Mouse (Mus musculus) spleen, postnatal 14 days (tissue): Measurements from ENCODE around the gene Pglyrp1.

ENCODE experiments used
- DNase-seq, 2 experiments: peaks; one replicate each; pipeline ENCODE4 v3.0.0; 2021 to 2022; ENCODE audit warnings: low spot score in 2 of 2

Pglyrp1 gene

DNA sequence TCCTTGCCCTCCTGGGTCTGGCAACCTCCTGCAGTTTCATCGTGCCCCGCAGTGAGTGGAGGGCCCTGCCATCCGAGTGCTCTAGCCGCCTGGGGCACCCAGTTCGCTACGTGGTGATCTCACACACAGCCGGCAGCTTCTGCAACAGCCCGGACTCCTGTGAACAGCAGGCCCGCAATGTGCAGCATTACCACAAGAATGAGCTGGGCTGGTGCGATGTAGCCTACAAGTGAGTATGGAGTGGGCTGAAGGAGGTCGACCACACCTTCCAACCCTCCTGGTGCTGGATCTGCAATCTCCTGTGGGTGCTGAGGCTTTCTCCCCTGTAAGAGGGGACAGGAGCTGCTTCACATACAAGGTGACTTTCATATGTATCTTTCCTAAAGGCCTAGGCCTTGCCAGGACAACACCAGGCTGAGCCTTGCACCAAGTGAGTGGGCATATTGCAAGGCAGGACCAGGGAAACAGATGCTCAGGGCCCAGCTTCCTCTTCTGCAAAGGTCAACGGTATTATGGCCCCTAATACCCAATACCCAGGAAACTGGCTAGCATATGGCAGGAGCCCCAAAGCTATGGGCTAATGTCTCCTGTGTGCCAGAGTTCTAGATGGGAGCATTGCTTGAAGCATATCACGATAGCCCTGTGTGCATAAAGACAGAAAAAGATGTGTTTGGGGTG is 13.8 kb downstream of the Pglyrp1 start:
- DNase-seq = no peak

DNA sequence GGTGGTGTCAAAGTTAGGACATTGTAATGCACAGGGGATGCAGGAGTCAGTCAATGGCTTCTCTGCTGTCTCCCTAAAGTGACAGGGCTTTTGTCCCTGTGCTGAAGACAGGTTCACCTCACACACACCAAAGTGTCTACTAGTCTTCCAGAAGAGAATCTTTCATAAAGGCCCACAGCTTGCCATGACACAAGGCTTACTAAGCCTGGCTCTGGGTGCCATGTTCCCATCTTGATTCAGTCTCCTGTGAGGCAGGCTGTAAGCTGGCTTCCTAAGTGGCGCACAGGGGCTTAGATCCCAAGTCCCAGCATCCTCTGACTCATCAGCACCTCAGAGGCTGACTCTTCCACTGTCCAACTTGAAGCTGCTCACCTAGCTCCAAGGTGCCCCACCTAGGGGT is 15.8 kb downstream of the Pglyrp1 start:
- DNase-seq = no peak

DNA sequence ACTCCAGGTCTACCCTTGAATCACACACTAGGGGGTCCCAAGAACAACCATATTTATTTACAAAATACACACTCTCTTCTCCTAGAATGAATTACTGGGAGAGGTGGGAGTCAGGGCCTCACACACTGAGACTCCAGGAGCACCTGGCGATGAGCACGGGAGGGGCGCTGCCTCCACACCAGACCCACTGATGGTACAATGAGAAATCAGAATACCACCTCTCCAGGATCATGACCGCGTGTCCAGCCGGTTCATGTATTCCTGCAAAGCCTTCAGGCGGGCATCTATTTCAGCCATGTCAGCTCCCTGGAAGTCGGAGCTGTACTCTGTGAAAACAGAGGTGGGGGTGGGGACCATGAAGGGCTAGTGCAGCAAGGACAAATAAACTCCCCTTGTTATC is 19.7 kb downstream of the Pglyrp1 start:
- no peak for DNase-seq

DNA sequence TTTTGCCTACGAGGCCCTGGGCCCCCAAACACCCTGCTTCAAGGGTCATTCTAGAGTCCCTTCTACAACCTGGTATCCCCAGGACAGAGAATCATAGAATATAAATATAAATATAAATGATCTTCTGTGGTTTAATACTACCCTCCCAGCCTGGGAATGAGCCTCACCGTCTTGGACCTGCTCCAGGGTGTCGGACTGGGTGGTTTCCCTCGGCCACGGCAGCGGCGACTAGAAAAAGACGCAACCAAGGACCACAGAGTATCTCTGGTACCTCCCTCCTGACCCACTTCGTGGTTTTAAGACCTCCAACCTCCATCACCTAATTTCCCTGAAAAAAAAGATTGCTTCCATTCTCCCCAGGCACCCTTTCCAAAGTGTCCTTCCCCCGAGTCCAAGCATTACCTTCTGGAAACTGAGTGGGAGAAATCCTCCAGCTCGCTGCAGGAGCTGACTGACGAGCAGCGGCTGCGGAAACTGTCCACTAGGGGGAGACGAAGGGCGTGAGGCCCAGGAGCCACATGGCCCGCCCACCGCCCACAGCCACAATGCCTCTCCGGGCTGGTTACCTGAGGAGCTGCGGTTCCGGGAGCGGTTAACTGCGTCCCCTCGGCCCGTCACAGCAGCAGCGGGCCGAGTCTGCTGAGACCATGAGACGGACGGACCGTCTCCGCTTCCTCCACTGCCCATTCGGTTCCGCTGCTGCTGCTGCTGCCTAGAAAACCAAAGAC is 20.9 kb downstream of the Pglyrp1 start:
- DNase-seq = peak; percentile 59 to 75

DNA sequence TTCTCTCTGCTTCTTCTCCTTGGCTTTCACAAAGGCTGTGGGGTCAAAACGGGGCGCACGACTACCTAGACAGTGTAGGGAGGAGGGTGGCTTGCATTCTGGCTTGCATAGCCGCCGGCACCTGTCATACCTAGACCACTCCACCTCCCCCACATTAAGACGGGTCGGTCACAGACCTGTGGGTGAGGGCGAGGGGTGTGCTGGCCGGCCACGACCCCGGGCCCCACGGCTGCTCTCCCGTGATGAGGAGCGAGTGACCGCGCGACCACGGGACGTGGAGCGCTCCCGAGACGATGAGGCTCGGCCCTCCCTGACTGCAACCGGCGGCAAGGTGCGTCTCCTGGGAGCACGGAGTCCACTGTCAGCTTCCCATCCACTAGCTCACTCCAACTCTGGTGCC is 21.9 kb downstream of the Pglyrp1 start:
- no peak for DNase-seq

DNA sequence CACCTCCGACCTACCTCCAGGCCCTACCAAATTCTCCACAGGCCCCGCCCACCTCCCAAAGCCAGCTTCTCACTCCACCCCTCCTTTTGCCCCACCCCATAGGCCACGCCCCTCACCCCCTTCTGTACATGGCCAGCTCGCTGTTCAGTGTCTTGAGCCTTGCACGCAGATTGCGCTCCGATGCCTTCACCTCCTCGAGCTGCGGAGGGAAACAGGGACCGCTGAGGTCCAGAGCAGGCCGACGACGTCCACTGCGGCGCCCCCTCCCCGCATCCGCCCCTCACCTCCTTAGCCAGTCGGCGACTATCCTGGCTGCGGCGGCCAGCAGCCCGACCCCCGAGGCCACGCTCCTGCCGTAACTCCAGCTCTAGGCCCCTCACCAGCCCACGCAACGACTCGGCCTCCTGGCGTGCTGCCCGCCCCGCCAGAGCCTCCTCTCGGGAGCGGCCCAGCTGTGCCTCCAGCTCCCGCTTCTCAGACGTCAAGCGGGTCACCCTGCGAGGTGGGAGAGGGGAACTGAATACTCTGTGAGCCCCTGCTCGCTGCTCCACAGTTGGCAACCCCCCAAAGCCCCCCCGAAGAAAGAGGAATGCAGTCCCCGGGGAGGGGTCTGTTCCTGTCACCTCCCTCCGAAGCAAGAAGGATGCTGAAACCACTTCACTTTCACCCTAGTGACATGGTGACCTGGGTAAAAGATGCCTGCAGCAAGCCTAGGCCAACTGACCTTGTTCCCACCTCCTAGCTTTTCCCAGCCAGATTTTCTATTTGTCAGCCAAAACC is 22.7 kb downstream of the Pglyrp1 start:
- peak in 1 of 2 experiments; percentile 25 for DNase-seq

DNA sequence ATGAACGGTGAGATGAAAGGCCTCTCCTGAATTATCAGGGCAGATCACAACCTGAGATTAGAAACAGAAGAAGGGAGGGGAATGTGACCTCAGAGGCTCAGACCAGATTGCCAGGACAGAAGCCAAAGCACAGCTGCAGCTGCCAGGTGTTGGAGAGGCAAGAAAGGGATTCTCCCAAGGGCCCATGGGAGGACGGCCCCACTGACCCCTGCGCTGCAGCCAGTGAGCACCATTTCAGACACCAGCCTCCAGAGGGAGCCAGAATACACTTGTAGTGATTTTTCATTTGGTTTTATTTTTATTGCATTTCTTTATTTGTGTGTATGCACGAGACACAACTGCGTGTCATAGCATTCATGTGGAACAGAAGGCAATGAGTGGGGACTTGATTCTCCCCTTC is 25.4 kb downstream of the Pglyrp1 start:
- no peak for DNase-seq

DNA sequence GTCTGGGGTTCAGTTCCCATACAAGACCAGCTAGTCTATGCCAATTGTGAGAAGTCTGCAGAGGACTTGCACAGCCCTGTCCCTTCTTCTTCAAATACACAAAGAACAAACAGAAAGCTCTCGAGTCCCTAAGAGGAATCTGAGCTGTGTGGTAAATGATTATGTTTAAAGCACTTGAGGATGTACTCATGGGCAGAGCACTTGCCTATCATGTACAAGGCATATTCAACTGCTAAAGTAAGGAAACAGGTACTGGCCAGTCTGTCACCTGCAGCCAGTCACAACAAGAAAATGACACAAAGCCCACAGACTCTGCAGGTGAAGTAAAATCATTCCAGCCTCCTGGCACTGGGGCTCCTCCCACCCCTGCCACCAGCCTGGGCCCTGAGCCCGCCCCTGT is 29.4 kb downstream of the Pglyrp1 start:
- no peak for DNase-seq

DNA sequence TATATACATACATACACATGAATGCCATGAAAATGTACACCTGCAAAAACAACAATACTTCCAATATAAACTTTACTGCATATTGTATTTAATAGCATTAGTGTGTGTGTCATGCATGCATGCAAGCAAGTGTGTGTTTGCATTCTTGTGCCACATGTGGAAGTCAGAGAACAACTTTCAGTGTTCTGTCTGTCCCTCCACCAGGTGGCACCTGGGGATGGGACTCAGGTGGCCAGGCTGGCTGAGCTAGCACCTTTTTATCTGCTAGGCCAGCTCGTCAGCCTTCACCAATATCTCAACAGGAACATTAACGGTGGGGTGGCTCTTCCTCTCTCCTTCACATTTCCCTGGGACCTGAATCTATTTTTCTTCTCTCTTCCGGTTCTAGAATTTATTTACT is 31.4 kb downstream of the Pglyrp1 start:
- no peak for DNase-seq

DNA sequence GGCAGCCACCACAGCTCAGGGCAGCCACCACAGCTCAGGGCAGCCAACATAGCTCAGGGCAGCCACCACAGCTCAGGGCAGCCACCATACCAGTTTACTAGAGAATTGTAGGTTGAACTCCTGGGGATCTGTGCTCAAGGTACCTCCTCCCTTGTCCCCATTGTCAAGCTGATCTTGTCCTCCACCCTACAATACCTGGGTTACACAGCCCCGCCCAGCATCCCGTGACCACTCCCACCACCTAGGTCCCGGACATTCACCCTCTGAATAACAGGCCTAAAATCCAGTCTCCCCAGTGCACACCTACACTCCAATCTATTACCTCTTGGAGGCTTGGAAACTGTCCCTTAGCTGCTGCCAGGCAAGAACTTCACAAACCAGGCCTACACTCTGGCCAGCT is 33.8 kb downstream of the Pglyrp1 start:
- DNase-seq = no peak

DNA sequence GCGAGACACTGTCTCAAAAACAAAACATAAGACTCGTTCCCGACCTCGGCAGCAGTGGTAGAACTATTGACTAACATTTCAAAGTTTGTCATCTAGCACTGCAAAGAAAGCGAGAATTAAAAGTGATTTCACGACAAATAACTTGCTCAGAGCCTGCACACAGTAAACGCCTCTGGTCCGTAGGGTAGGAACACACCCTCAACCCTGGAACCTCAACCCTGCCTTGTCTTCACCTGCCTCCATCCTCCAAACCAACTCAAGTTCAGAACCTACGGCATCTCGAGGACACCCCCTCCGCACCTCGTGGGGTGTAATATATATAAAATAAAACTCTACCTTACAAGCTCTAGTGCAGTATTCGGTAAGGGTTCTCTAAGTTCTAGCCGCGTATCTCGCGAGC is 38.7 kb downstream of the Pglyrp1 start:
- no peak for DNase-seq

DNA sequence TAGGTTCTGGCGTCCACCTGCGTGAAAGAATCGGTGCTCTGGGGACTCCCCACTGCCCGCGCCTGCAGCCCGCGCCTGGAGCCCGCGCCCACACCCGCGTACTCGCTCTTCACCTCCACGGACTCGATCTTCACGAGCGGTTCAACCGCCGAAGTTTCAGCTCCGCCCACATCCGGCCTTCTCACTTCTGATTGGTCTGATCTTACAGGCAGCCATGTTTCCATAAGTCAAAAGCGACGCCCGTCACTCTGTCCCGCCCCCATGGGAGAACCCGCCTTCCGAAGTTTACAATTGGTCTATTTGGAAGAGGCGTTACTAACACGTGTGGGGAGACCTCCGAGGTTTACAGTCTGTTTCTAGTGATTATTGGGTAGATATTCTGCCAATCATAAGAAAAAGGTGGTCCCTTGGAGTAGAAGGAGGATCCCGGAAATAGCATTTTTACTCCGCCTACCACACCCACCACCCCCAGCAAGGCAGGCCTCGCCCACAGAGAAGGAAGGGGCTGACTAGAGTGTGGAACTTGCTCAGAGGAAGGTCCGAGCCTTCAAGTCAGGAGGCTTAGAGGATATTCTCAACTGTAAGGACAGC is 39.2 kb downstream of the Pglyrp1 start, which contains the start of gene Ccdc61:
Gene Ccdc61 (minus strand): TSS at position 175 of the 591 bp plus-strand sequence.
- DNase-seq = peak; percentile 92

DNA sequence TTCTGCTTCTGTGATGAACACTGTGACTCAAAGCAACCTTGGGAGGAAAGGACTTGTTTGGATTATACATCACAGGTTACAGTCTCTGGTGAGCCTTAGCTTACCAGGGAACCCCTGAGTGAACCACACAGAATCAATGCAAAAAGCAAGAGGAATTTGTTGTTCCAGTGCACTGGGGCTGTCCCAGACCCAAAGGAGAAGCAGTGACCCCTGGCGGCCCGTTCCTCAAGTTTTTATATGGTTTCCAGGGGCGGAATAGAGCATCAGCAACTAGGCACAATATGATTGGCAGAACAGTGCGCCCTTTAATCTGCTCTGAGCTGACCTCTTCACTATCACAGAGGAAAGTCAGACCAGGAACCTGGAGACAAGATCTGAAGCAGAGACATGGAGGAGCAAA is 45.1 kb downstream of the Pglyrp1 start:
- DNase-seq = no peak

DNA sequence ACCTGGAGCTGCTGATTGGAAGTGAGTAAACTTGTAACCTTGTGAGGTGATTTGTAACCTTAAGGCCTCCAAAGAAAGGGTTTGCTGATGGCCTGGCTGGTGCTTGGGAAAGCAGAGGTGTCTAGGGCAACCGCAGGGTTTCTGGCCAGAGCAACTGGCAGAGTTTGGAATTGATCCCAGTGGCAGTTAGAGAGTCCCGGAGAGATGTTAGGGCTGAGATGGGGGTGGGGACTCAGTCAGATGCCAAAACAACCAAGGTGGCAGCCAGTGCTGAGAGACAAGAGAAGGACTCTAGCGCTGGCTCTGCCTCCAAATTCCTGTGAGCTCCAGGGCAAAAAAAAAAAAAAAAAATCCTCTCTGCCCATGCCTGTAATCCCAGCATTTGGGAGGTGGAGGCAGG is 46.8 kb downstream of the Pglyrp1 start:
- DNase-seq = no peak

DNA sequence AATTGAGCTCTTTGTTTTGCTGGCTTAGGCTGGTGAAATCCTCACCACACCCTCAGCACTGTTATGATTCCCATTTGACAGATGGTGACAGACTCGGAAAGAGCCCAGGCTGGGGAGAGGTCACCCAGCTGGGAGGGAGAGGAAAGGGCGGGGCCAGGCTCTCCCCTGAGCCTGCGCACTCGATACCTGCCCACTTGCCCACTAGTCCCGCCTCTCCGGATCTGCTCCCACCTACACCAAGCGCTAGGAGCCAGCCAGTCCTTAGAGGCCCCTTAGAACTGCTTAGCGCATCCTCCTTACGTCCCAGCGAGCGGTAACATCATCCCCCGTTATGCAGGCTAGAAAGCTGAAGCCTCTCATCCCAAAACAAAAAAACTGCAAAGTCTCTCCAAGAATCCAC is 49.9 kb downstream of the Pglyrp1 start:
- DNase-seq = no peak

DNA sequence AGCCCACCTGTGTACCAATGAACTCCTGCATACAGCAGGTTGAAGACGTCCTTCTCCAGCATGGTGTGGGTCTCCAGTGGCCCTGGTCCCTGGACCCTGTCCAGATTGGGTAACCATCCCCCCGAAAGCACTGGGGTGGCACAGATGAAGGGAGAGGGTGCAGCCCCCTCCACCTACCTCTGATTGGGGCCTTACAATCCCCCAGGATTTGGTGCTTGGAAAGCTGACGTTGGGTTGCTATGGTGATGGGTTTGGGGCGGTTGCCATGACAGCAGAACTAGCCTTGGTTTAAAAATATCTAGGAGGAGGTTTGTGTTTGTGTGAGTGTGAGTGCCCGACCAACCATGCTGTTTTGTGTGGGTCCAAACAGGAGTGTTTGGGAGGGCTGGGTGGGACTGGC is 51.7 kb downstream of the Pglyrp1 start:
- no peak for DNase-seq

DNA sequence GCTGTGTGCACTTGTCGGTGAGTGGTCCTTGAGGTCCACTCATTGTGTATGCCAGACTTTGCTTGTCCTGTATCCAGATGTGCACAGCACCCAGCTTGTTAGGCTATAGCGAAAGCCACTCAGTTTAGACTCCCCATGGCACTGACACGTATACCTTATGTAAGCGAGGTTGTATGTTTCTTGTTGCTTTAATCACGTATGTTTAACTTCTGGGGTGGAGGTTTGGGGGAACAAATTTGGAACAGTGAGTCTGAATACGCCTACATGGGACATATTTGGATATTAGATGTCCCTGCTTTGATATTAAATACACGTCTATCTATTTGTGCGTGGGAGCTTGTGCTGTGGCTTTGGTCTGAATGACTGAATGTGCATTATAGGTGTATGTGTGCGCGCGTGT is 52.1 kb downstream of the Pglyrp1 start:
- DNase-seq = no peak

DNA sequence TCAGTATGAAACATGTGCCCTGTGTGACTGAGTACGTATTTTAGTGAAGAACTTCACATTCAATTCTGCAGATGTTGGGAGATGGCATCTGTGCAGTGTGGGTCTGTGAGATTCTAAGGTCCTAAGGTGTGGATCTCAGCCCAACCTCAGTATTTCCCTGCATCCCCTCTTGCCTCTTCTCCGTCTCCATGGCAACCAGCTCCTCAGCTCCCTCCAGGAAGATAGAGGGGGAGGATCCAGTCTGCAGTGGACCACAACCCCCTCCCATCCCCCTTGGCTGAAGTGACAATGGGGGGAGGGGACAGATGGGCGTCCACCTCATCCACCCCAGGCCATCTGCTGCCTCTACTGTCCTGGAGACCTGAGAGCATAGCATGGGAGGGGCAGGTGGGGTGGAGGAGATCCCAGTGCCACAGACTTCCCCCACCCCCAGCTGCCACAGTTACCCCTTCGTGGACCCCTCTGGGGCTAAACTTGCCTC is 52.6 kb downstream of the Pglyrp1 start:
- no peak for DNase-seq

DNA sequence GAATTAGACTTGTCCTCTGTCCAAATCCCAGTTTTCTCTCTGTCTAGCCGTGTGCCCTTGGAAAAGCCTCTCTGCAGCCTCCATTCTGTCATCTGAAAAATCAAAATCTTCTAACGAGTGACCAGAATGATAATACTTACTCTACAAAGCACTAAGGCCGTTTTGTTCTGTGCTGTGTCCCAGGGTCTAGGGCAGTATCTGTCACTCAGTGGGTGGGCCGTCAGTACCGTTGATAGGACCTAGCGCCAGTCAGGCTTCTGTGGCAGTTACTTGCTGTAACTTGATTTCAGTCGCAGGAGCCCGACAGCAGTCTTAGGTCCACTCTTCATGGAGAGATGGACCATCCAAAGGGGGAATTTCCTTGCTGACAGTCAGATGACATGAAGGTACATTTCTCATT is 53.2 kb downstream of the Pglyrp1 start:
- DNase-seq = no peak

DNA sequence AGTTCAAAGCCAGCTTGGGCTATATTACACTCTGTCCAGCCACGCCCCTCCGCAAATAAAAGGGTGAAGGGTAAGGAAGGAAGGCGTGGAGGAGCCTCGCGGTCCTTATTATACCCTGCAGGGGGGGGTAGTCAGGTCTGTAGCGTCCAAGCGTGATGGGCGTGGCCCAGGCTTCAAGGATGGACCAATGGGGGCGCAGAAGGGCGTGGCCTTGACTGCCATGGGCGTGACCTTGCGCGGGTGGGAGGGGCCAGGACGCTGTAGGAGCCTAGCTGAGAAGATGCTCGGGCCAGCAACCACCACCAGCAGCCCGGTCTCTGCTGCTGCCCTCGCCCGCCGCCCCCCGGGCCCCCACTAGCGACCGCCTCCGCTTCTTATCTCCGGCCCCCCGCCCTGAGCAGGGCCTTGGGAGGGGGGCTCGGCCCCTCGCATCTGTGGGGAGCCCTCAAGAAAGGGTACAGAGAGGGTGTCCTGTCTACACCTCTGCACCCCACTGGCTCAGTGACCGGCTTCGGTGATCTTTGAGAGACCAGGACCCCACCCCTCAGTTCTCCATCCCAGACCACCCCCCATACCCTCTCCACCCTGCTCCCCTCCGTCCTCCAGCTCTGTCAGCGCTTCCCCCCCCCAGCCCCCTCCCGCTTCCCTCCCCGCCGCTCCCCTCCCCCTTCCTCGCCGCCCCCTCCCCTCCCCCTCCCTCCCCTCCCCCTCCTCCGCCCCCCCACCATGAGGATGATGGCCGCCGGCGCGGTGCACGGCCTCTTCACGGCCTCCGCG is 54.2 kb downstream of the Pglyrp1 start, which contains the start of gene Nova2:
Gene Nova2 (plus strand): TSS at position 727 of the 777 bp plus-strand sequence.
- DNase-seq = peak; percentile 36 to 53

DNA sequence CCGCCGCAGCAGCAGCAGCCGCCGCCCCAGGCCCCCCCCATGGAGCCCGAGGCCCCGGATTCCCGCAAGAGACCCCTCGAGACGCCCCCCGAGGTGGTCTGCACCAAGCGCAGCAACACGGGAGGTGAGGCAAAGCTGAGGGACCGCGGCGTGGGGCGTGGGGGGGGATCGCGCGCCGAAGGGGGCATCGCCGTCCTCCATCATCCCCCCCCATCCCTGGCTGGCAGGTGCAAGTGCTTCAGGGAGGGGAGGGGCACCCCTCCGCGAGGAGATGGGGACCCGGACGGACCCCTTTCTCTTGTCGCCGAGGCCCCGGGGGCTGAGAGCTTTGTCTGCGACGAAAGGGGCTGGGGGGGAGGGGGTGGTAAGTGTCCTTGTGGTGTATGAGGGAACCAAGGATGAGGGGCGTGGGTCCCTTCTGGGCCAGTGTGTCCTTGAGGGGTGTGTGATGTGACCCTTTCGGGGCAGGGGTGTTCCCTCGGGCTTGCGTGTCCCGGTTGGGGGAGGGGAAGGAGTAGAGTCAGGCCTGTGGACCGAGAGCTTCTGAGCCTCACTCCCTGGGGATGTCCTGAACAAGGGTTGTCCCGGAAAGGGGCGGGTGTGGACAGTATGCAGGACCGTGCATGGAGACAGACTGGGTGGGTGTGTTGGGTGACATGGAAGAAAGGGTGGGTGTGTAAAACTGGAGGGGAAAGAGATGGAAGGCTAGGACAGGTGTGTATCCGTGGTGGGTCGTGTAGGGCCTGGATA is 55.1 kb downstream of the Pglyrp1 start:
- DNase-seq = no peak
